Mouse (Mus musculus): ENCODE results near the gene Lmtk3.

Gene Lmtk3

DNA sequence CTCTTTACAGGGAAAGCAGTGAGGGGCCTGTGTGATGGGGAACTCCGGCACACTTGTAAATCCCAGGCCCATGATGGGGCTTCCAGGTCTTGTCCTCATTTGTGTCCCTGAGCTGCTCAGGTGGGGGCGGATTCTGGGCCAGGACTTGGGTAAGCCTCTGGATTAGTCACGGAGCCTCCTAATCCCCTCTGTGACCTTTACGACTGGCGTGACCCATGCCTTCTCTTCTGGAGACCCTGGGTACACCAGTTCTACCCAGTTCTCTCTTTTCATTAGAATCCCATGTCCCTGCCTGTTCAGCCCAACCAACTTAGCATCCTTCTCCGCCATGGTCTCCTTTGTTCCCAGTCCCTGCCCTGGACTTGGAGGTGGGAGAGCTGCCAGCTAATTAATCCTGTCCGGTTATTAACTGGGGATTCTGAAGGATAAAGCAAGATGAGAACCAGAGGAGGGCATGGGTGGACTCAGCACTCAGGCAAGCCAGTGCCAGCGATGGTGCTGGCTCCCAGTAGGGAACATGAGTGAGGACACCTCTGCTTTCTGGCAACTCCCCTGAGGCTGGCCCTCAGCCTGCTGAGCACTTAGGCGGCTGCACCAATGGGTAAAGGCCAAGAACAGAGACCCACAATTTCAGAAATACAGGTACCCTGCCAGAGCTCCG is 31.9 kb downstream of the Lmtk3 start:
- Histone ChIP-seq H3K4me1 (replicated peaks; ENCODE audit: low read depth, low read length) (peaks cover 54% of the 10 kb centered on the region), H3K4me3 (replicated peaks; ENCODE audit: low read length) (peak overlapping the region; percentile 50; the same call in 1 of the 2 replicates), H3K36me3 (ENCODE audit: insufficient read depth, low read length) (peaks cover 26% of the 10 kb centered on the region), H3K27me3 (ENCODE audit: insufficient read depth, low read length) (peaks cover 10% of the 10 kb centered on the region), H3K9me3 (ENCODE audit: low read length) (no peaks in the 10 kb centered on the region)
- no peak for TF ChIP-seq CTCF (conservative IDR thresholded peaks at IDR 0.05; ENCODE audit: low read length)
- TF ChIP-seq NANOG (IDR thresholded peaks at IDR 0.05; ENCODE audit: borderline replicate concordance, low read length) = no peak
- no peak for TF ChIP-seq POU5F1 (IDR thresholded peaks at IDR 0.05; ENCODE audit: borderline replicate concordance, low read length)

DNA sequence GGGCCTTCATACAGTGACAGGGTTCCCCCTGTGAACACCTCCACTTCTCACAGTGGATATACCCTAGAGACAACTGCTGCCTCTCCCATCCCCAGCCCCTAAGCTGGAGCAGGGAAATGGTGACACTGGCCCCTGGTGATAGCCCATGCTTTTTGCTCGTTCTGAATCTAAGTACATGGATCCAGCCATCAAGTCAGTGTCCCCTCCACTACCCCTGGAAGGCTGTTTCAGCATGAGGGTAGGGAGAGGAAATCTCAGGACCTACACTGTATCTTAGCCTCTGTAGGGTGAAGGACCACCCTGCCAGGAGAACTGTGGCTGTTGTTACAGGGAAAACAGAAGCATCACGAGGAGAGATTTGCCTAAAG is 32.4 kb downstream of the Lmtk3 start:
- Histone ChIP-seq H3K27me3 (ENCODE audit: insufficient read depth, low read length) (peaks cover 10% of the 10 kb centered on the region), H3K4me1 (replicated peaks; ENCODE audit: low read depth, low read length) (peaks cover 49% of the 10 kb centered on the region), H3K36me3 (ENCODE audit: insufficient read depth, low read length) (peaks cover 24% of the 10 kb centered on the region), H3K9me3 (ENCODE audit: low read length) (no peaks in the 10 kb centered on the region), H3K4me3 (replicated peaks; ENCODE audit: low read length) (no peak overlapping the region)
- TF ChIP-seq POU5F1 (IDR thresholded peaks at IDR 0.05; ENCODE audit: borderline replicate concordance, low read length) (no peak), CTCF (conservative IDR thresholded peaks at IDR 0.05; ENCODE audit: low read length) (no peak), NANOG (IDR thresholded peaks at IDR 0.05; ENCODE audit: borderline replicate concordance, low read length) (no peak)

DNA sequence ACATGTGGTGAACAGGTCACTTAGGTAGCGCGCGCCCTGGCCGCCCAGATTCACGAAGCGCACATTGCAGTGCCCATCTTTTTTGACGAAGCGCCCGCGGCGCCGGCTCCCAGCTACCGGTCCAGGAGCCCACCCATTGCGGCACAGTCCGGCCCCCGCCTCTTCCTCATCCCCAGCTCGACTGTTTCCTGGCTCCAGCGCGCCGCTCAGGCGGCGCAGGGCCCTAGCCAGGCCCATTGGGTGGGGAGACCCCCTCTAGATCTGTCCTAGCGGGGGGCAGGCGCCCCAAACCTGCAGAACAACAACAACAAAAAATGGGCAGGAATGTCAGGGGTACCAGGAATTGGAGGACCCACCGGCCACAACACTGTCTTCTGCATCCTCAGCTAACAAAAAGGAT is 36.3 kb downstream of the Lmtk3 start:
- Histone ChIP-seq H3K4me3 (replicated peaks; ENCODE audit: low read length) (peak overlapping the region; percentile 63), H3K4me1 (replicated peaks; ENCODE audit: low read depth, low read length) (peaks cover 38% of the 10 kb centered on the region), H3K36me3 (ENCODE audit: insufficient read depth, low read length) (peaks cover 41% of the 10 kb centered on the region), H3K9me3 (ENCODE audit: low read length) (no peaks in the 10 kb centered on the region), H3K27me3 (ENCODE audit: insufficient read depth, low read length) (peaks cover 10% of the 10 kb centered on the region)
- TF ChIP-seq CTCF (conservative IDR thresholded peaks at IDR 0.05; ENCODE audit: low read length) (no peak), NANOG (IDR thresholded peaks at IDR 0.05; ENCODE audit: borderline replicate concordance, low read length) (no peak), POU5F1 (IDR thresholded peaks at IDR 0.05; ENCODE audit: borderline replicate concordance, low read length) (no peak)

DNA sequence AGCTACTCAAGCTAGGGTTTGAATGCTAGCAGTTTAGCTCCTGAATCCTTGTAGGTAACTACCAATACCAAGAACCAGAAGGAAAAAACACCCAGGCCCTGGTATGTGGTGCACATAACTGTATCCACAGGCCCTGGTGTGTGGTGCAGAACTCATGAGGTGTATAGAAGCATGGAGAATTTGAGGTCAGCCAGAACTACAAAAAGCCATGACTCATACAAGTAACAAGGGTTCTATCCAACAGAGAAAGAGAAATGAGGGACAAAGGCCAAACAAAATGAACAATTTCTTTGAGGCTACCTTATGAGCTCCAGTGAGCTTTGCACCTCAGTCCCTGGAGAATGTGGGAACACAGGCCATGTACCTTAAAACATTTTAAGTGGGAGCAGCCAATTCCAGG is 37.4 kb downstream of the Lmtk3 start:
- TF ChIP-seq POU5F1 (IDR thresholded peaks at IDR 0.05; ENCODE audit: borderline replicate concordance, low read length) = no peak
- no peak for TF ChIP-seq NANOG (IDR thresholded peaks at IDR 0.05; ENCODE audit: borderline replicate concordance, low read length)
- no peak for TF ChIP-seq CTCF (conservative IDR thresholded peaks at IDR 0.05; ENCODE audit: low read length)

DNA sequence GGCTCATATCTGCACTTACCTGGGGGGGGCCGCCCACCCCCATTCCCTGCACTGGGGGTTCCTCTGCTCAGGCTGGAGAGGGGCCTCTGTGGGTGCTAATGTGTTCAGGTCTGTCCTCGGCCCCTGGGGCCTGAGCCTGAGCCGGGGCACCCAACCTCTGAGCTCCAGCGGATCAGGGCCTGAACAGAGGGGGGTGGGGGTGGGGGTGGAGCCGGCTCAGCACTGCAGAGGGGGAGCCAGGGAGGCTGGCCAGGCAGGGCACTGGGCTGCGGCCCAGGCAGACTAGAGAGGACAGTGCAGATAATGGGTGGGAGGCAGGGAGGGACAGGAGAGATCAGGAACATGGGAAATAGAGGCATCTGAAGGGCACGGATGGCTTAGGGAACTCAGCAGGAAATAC is 41.1 kb downstream of the Lmtk3 start, which contains the start of gene Kcnj14:
Gene Kcnj14, minus strand, starts transcription at position 185 of the 400 bp plus-strand sequence.
- Histone ChIP-seq H3K4me3 (replicated peaks; ENCODE audit: low read length) (0 out of 2 replicates have a peak within 1 kb of the TSS, but pooled peaks have one; percentile 13), H3K4me1 (replicated peaks; ENCODE audit: low read depth, low read length) (peaks cover 65% of the 10 kb centered on the region), H3K27me3 (ENCODE audit: insufficient read depth, low read length) (no peaks in the 10 kb centered on the region; the same call in 1 of the 2 replicates), H3K36me3 (ENCODE audit: insufficient read depth, low read length) (peaks cover 89% of the 10 kb centered on the region), H3K9me3 (ENCODE audit: low read length) (no peaks in the 10 kb centered on the region)
- TF ChIP-seq NANOG (IDR thresholded peaks at IDR 0.05; ENCODE audit: borderline replicate concordance, low read length) = no peak

More for the DNA sequence above, 37.4 kb downstream of the Lmtk3 start:
- Histone ChIP-seq H3K27me3 (ENCODE audit: insufficient read depth, low read length) (peaks cover 10% of the 10 kb centered on the region), H3K4me3 (replicated peaks; ENCODE audit: low read length) (no peak overlapping the region), H3K4me1 (replicated peaks; ENCODE audit: low read depth, low read length) (peaks cover 38% of the 10 kb centered on the region), H3K9me3 (ENCODE audit: low read length) (no peaks in the 10 kb centered on the region), H3K36me3 (ENCODE audit: insufficient read depth, low read length) (peaks cover 52% of the 10 kb centered on the region)

DNA sequence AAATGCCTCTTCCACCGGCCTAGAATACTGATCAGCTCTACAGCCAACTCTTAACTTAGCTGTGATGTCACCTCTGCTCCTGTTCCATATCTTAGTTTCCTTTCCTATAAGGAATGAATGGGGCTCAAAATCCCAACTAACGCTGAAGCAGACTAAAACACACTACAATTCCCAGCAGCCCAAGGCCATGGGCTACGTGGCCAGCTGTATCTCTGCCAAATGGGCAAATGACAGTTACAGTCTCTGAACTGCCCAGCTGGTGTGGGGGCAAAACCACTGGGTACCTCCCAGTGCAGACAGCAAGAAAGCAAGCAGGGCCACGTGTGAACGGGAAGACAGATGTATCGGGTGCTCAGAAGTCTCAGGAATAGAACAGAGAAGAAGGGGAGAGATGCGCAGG is 43.1 kb downstream of the Lmtk3 start:
- Histone ChIP-seq H3K27me3 (ENCODE audit: insufficient read depth, low read length) (peaks cover 6% of the 10 kb centered on the region), H3K4me1 (replicated peaks; ENCODE audit: low read depth, low read length) (peaks cover 76% of the 10 kb centered on the region), H3K36me3 (ENCODE audit: insufficient read depth, low read length) (peaks cover 83% of the 10 kb centered on the region), H3K4me3 (replicated peaks; ENCODE audit: low read length) (no peak overlapping the region), H3K9me3 (ENCODE audit: low read length) (no peaks in the 10 kb centered on the region)
- TF ChIP-seq POU5F1 (IDR thresholded peaks at IDR 0.05; ENCODE audit: borderline replicate concordance, low read length) (no peak), NANOG (IDR thresholded peaks at IDR 0.05; ENCODE audit: borderline replicate concordance, low read length) (no peak), CTCF (conservative IDR thresholded peaks at IDR 0.05; ENCODE audit: low read length) (no peak)

DNA sequence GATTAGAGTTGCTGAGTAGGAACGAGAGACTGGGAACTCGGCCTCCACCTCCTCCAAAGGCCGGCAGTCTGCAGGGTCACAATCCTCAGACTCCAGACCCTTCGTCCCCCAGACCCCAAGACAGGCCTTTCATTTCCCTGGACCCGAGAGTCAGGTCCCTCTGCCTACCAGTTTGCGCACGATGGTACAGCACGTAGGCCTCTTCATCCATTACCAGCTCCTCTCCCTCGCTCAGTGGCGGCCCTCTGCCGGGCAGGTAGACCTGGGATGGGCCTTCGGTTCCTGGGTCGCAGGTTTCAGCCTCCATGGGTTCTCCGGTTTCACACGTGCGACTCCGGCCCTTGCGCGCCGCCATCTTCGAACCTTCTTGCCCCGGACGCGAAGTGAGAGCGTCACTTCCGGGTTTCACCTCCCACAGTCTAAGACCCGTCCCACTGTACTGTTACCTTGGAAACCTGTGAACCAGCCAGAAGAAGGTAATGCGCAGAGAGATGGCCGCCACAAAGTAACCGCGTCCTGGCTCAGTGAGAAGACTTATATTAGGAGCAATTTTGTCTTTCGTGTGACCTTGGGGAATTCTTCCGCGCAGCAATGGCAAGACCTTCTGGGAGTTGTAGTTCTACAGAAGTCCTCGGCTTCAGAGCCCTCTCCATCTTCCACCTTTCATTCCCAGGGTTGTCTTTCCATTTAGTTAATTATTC is 47.0 kb downstream of the Lmtk3 start, which contains the start of gene Grwd1:
Gene Grwd1, minus strand, starts transcription at position 518 of the 701 bp plus-strand sequence.
- TF ChIP-seq NANOG (IDR thresholded peaks at IDR 0.05; ENCODE audit: borderline replicate concordance, low read length) (no peak), CTCF (conservative IDR thresholded peaks at IDR 0.05; ENCODE audit: low read length) (no peak), POU5F1 (IDR thresholded peaks at IDR 0.05; ENCODE audit: borderline replicate concordance, low read length) (no peak)
- Histone ChIP-seq H3K9me3 (ENCODE audit: low read length) (no peaks in the 10 kb centered on the region), H3K27me3 (ENCODE audit: insufficient read depth, low read length) (peaks cover 41% of the 10 kb centered on the region), H3K36me3 (ENCODE audit: insufficient read depth, low read length) (peaks cover 44% of the 10 kb centered on the region), H3K4me1 (replicated peaks; ENCODE audit: low read depth, low read length) (peaks cover 70% of the 10 kb centered on the region), H3K4me3 (replicated peaks; ENCODE audit: low read length) (peak within 1 kb of the TSS; percentile 100)

DNA sequence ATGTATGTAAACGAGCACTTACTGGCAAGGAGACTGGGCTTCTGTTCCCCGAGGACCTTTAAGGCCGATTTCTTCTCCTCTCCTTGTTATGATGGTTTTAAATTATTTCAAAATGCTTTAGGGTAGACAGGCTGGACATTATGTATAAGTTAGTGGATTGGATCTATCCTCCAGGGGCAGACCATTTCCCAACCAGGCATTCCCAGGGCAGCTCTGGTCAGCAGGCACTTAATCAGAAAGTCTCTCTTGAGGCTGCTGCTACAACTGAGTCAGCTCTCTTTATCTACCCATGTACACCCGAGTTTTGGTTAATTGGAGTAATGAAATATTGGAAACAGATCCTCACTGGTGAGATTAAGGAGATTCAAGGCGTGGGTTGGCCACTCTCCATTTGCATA is 47.6 kb downstream of the Lmtk3 start:
- no peak for TF ChIP-seq CTCF (conservative IDR thresholded peaks at IDR 0.05; ENCODE audit: low read length)
- peaks cover 44% of the 10 kb centered on the region for H3K27me3 ChIP-seq (ENCODE audit: insufficient read depth, low read length)
- peak overlapping the region; percentile 100 for H3K4me3 ChIP-seq (replicated peaks; ENCODE audit: low read length)
- no peaks in the 10 kb centered on the region for H3K9me3 ChIP-seq (ENCODE audit: low read length)
- peaks cover 64% of the 10 kb centered on the region for H3K4me1 ChIP-seq (replicated peaks; ENCODE audit: low read depth, low read length)
- H3K36me3 ChIP-seq (ENCODE audit: insufficient read depth, low read length) = peaks cover 38% of the 10 kb centered on the region

Measured in E14TG2a.4 (cell line).